Mouse (Mus musculus): ENCODE measurements at regions not wholly inside any gene's neighbourhood (a gene's known extent, or its start where the extent isn't known, plus 50 kb on each side); places are given as distances from the start of the nearest gene placed in this dataset.

GRCm38 (mm10) chr14:47795062-47795461, 146.8 kb downstream of the Ktn1 start:
- H3K36me3 ChIP-seq (ENCODE audit: control insufficient read depth, insufficient read depth) = no peaks in the 10 kb centered on the region
- no peak overlapping the region for H3ac ChIP-seq (ENCODE audit: control insufficient read depth, insufficient read length)
- no peak overlapping the region for H3K4me3 ChIP-seq
- H3K4me2 ChIP-seq (ENCODE audit: low read depth) = no peak overlapping the region
- H3K27me3 ChIP-seq (ENCODE audit: control insufficient read depth, insufficient read depth, insufficient read length) = no peaks in the 10 kb centered on the region
- H3K79me2 ChIP-seq (ENCODE audit: control insufficient read depth, insufficient read depth) = no peaks in the 10 kb centered on the region
- TF ChIP-seq TCF3 (IDR thresholded peaks at IDR 0.05; ENCODE audit: insufficient read length, low read depth) (no peak), USF1 (IDR thresholded peaks at IDR 0.05; ENCODE audit: low read depth) (no peak), MYOD1 (IDR thresholded peaks at IDR 0.05; ENCODE audit: control insufficient read depth in 1 of 3, insufficient read length in 2 of 3, low read depth in 2 of 3) (no peak), REST (IDR thresholded peaks at IDR 0.05; ENCODE audit: insufficient read depth, insufficient read length) (no peak), E2F4 (IDR thresholded peaks at IDR 0.05; ENCODE audit: insufficient read depth) (no peak), TCF12 (IDR thresholded peaks at IDR 0.05; ENCODE audit: insufficient read depth, poor library complexity, severe bottlenecking) (no peak), POLR2A (IDR thresholded peaks at IDR 0.05; ENCODE audit: insufficient read length, low read depth) (no peak), MYOG (IDR thresholded peaks at IDR 0.05; ENCODE audit: control insufficient read depth in 1 of 3, insufficient read depth in 1 of 3, insufficient read length in 2 of 3, low read depth in 2 of 3) (no peak), MAX (IDR thresholded peaks at IDR 0.05; ENCODE audit: low read depth) (no peak)

- no peak for TF ChIP-seq MYOG (IDR thresholded peaks at IDR 0.05; ENCODE audit: control insufficient read depth in 1 of 3, insufficient read depth in 1 of 3, insufficient read length in 2 of 3, low read depth in 2 of 3)
- no peak for TF ChIP-seq POLR2A (IDR thresholded peaks at IDR 0.05; ENCODE audit: insufficient read length, low read depth)
- TF ChIP-seq USF1 (IDR thresholded peaks at IDR 0.05; ENCODE audit: low read depth) = no peak
- TF ChIP-seq REST (IDR thresholded peaks at IDR 0.05; ENCODE audit: insufficient read depth, insufficient read length) = no peak
- no peak for TF ChIP-seq SRF (IDR thresholded peaks at IDR 0.05; ENCODE audit: control insufficient read depth, insufficient read length, low read depth)
- no peak for TF ChIP-seq MYOD1 (IDR thresholded peaks at IDR 0.05; ENCODE audit: control insufficient read depth in 1 of 3, insufficient read length in 2 of 3, low read depth in 2 of 3)
- TF ChIP-seq TCF3 (IDR thresholded peaks at IDR 0.05; ENCODE audit: insufficient read length, low read depth) = no peak
- TF ChIP-seq POLR2AphosphoS2 (IDR thresholded peaks at IDR 0.05; ENCODE audit: insufficient read length, low read depth) = no peak
- no peak for TF ChIP-seq E2F4 (IDR thresholded peaks at IDR 0.05; ENCODE audit: insufficient read depth)
- TF ChIP-seq CEBPB (IDR thresholded peaks at IDR 0.05; ENCODE audit: insufficient read depth, poor library complexity, severe bottlenecking) = no peak
- no peak for TF ChIP-seq TCF12 (IDR thresholded peaks at IDR 0.05; ENCODE audit: insufficient read depth, poor library complexity, severe bottlenecking)
- no peak for TF ChIP-seq MAX (IDR thresholded peaks at IDR 0.05; ENCODE audit: low read depth)
- Histone ChIP-seq H3ac (ENCODE audit: control insufficient read depth, insufficient read length) (no peak overlapping the region), H3K4me2 (ENCODE audit: low read depth) (no peak overlapping the region), H3K79me2 (ENCODE audit: control insufficient read depth, insufficient read depth) (no peaks in the 10 kb centered on the region), H3K27me3 (ENCODE audit: control insufficient read depth, insufficient read depth, insufficient read length) (no peaks in the 10 kb centered on the region), H3K36me3 (ENCODE audit: control insufficient read depth, insufficient read depth) (no peaks in the 10 kb centered on the region), H3K4me3 (no peak overlapping the region)
Observed at GRCm38 (mm10) chr14:47798203-47798602, 150.0 kb downstream of the Ktn1 start.

DNA sequence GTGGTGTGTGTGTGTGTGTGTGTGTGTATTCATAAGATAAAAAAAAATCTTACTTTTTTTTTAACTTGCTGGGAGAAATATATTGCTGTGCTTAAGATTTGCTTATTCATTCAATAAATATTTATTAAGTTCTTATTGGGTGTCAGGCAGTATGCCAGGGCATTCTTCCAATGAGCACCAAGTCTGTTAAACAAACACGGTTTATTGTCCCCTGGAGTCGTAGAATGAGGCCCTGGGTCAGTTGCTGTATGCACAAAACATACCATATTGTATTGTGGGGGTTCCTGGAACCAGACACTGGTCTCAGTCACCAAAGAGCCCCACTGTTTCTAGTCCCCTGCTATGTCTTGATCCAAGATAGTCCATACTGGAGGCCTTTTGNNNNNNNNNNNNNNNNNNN, 151.3 kb downstream of the Ktn1 start:
- Histone ChIP-seq H3K4me3 (no peak overlapping the region), H3K79me2 (ENCODE audit: control insufficient read depth, insufficient read depth) (no peaks in the 10 kb centered on the region), H3K36me3 (ENCODE audit: control insufficient read depth, insufficient read depth) (no peaks in the 10 kb centered on the region), H3ac (ENCODE audit: control insufficient read depth, insufficient read length) (no peak overlapping the region), H3K27me3 (ENCODE audit: control insufficient read depth, insufficient read depth, insufficient read length) (no peaks in the 10 kb centered on the region), H3K4me2 (ENCODE audit: low read depth) (no peak overlapping the region)
- TF ChIP-seq MYOG (IDR thresholded peaks at IDR 0.05; ENCODE audit: control insufficient read depth in 1 of 3, insufficient read depth in 1 of 3, insufficient read length in 2 of 3, low read depth in 2 of 3) (no peak), REST (IDR thresholded peaks at IDR 0.05; ENCODE audit: insufficient read depth, insufficient read length) (no peak), SRF (IDR thresholded peaks at IDR 0.05; ENCODE audit: control insufficient read depth, insufficient read length, low read depth) (no peak)

GRCm38 (mm10) chr14:47805202-47805601, 157.0 kb downstream of the Ktn1 start:
- no peak overlapping the region for H3K4me2 ChIP-seq (ENCODE audit: low read depth)
- no peaks in the 10 kb centered on the region for H3K79me2 ChIP-seq (ENCODE audit: control insufficient read depth, insufficient read depth)
- H3K4me3 ChIP-seq = no peak overlapping the region
- no peak for TF ChIP-seq TCF3 (IDR thresholded peaks at IDR 0.05; ENCODE audit: insufficient read length, low read depth)
- no peak for TF ChIP-seq POLR2A (IDR thresholded peaks at IDR 0.05; ENCODE audit: insufficient read length, low read depth)
- TF ChIP-seq REST (IDR thresholded peaks at IDR 0.05; ENCODE audit: insufficient read depth, insufficient read length) = no peak
- TF ChIP-seq CEBPB (IDR thresholded peaks at IDR 0.05; ENCODE audit: insufficient read depth, poor library complexity, severe bottlenecking) = no peak
- TF ChIP-seq MYOG (IDR thresholded peaks at IDR 0.05; ENCODE audit: control insufficient read depth in 1 of 3, insufficient read depth in 1 of 3, insufficient read length in 2 of 3, low read depth in 2 of 3) = no peak
- TF ChIP-seq TCF12 (IDR thresholded peaks at IDR 0.05; ENCODE audit: insufficient read depth, poor library complexity, severe bottlenecking) = no peak
- no peak for TF ChIP-seq USF1 (IDR thresholded peaks at IDR 0.05; ENCODE audit: low read depth)
- TF ChIP-seq POLR2AphosphoS2 (IDR thresholded peaks at IDR 0.05; ENCODE audit: insufficient read length, low read depth) = no peak
- TF ChIP-seq MYOD1 (IDR thresholded peaks at IDR 0.05; ENCODE audit: control insufficient read depth in 1 of 3, insufficient read length in 2 of 3, low read depth in 2 of 3) = no peak
- no peak for TF ChIP-seq MAX (IDR thresholded peaks at IDR 0.05; ENCODE audit: low read depth)
- TF ChIP-seq E2F4 (IDR thresholded peaks at IDR 0.05; ENCODE audit: insufficient read depth) = no peak
- no peak for TF ChIP-seq SRF (IDR thresholded peaks at IDR 0.05; ENCODE audit: control insufficient read depth, insufficient read length, low read depth)
- H3K27me3 ChIP-seq (ENCODE audit: control insufficient read depth, insufficient read depth, insufficient read length) = no peaks in the 10 kb centered on the region
- H3ac ChIP-seq (ENCODE audit: control insufficient read depth, insufficient read length) = no peak overlapping the region
- H3K36me3 ChIP-seq (ENCODE audit: control insufficient read depth, insufficient read depth) = no peaks in the 10 kb centered on the region

- TF ChIP-seq E2F4 (IDR thresholded peaks at IDR 0.05; ENCODE audit: insufficient read depth) (no peak), CEBPB (IDR thresholded peaks at IDR 0.05; ENCODE audit: insufficient read depth, poor library complexity, severe bottlenecking) (no peak), MYOD1 (IDR thresholded peaks at IDR 0.05; ENCODE audit: control insufficient read depth in 1 of 3, insufficient read length in 2 of 3, low read depth in 2 of 3) (no peak), REST (IDR thresholded peaks at IDR 0.05; ENCODE audit: insufficient read depth, insufficient read length) (no peak), SRF (IDR thresholded peaks at IDR 0.05; ENCODE audit: control insufficient read depth, insufficient read length, low read depth) (no peak), TCF12 (IDR thresholded peaks at IDR 0.05; ENCODE audit: insufficient read depth, poor library complexity, severe bottlenecking) (no peak), MYOG (IDR thresholded peaks at IDR 0.05; ENCODE audit: control insufficient read depth in 1 of 3, insufficient read depth in 1 of 3, insufficient read length in 2 of 3, low read depth in 2 of 3) (no peak), MAX (IDR thresholded peaks at IDR 0.05; ENCODE audit: low read depth) (no peak), TCF3 (IDR thresholded peaks at IDR 0.05; ENCODE audit: insufficient read length, low read depth) (no peak), POLR2A (IDR thresholded peaks at IDR 0.05; ENCODE audit: insufficient read length, low read depth) (no peak)
- no peak overlapping the region for H3K4me2 ChIP-seq (ENCODE audit: low read depth)
- no peaks in the 10 kb centered on the region for H3K79me2 ChIP-seq (ENCODE audit: control insufficient read depth, insufficient read depth)
- H3K27me3 ChIP-seq (ENCODE audit: control insufficient read depth, insufficient read depth, insufficient read length) = no peaks in the 10 kb centered on the region
- no peaks in the 10 kb centered on the region for H3K36me3 ChIP-seq (ENCODE audit: control insufficient read depth, insufficient read depth)
- H3K4me3 ChIP-seq = no peak overlapping the region
- no peak overlapping the region for H3ac ChIP-seq (ENCODE audit: control insufficient read depth, insufficient read length)
Observed at GRCm38 (mm10) chr14:47805771-47806535, 157.7 kb downstream of the Ktn1 start.

Measured in myocyte (in vitro differentiated cells).